Mouse (Mus musculus) adrenal gland, postnatal 36 days (tissue): Measurements from ENCODE around the gene Nog. TPM values are rescaled to one million over a fixed set of nuclear protein-coding genes. Genes with fewer than 3 reads are reported as not detected.

Experiments used
- DNase-seq, 2 experiments: peaks; one replicate each; pipeline ENCODE4 v3.0.0; 2021; ENCODE audit warnings: mixed read lengths in 1 of 2
- long read RNA-seq, 2 experiments: library from polyadenylated mRNA; stranded (forward); transcript quantifications; one replicate each; pipeline ENCODE4 v2.0.0; 2021; ENCODE audit warnings: borderline sequencing depth in 2 of 2
- total RNA-seq, 2 experiments: library from RNA; stranded (reverse); gene quantifications; 2 replicates each; pipeline ENCODE4 v1.2.3; 2021

Nog gene
- under 1 TPM; 0.16 to 0.60 TPM for total RNA-seq
- long read RNA-seq, experiment 1 = 0 reads
- long read RNA-seq, experiment 2 = 0 reads

GRCm38 (mm10) chr11:89302056-89302815 is at the start of gene Nog:
Nog (minus strand) TSS chr11:89302332.
- peak; percentile 62 to 67 for DNase-seq

GRCm38 (mm10) chr11:89340238-89340637 is 38.1 kb upstream of the Nog start:
- DNase-seq = no peak

GRCm38 (mm10) chr11:89339783-89340182 is 37.7 kb upstream of the Nog start:
- peak; percentile 3 to 38 for DNase-seq

- DNase-seq = peak; percentile 6 to 35
Measured at GRCm38 (mm10) chr11:89337910-89338309, 35.8 kb upstream of the Nog start.

DNA sequence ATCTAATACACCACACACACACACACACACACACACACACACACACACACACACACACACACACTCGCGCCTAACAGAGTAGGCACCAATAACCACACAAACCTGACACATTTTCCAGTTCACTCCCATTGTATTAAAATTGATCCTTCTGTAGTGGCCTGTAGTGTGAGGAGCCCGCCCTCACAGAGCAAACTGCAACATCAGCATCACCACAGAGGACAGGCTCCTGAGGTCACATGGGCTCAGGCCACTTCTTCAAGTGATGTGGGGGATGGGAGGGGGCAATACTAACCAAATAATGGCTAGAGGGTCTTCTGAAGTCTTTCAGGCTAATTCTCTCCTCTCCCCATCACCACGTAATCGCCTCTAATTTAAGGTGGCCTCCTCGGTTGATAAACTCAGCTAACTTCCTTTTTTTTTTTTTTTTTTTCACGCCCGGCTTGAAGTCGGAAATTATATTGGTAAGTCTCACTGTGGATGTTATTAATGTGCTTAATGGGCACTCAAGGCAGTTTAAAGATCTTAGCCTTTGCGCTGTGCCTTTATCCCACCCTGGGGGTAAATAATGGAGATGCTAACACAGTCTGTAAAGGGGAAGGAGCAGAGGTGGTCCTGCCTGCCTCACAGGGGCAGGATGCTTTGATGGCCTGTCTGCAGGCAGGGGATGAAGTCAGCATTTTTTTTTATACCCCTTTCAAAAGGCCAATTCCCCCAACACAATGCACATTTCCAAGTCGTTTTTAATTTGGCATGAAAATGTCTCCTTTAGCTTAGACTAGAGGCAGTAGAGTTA is 25.2 kb upstream of the Nog start:
- no peak for DNase-seq

- DNase-seq = no peak
Measured at GRCm38 (mm10) chr11:89321775-89322174, 19.6 kb upstream of the Nog start.

DNA sequence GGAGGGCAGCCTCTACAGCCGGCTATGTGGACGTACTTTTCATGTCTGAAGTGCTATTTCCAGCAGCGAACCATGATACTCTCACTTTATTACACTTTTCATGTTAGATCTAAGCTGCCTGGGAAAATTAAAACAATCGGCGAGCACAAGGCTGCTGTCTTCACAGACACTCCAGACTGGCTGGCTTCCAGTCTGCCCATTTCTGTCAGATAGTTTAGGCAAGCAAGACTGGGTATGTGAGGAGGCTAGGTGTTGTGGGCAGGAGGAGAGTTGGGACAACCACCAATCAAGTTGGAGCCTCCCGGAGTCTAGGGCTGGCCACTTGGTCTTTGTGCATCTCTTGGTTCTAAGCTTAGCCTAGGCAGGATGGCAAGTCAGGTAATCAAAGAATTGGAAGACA is 17.5 kb upstream of the Nog start:
- no peak for DNase-seq

DNA sequence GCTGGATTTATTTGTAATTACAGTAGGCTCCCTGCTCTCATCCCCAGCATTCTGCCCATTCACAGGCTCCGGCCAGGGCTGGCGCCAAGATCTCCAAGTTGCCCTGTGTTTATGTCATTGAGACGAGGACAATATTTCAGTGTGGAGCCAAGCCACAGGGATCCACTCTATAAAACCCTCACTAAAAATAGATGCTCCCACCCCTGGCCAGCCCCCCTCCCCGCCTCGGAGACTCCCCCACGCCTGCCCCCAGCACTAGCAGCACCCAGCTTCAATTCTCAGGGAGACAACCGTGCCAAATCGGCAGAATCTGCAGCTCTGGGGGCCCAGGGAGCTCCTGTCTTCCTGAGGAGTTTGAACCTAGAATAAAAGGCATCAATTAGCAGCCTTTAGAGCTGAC is 16.2 kb upstream of the Nog start:
- no peak for DNase-seq

- no peak for DNase-seq
Measured at GRCm38 (mm10) chr11:89317757-89318156, 15.6 kb upstream of the Nog start.

DNA sequence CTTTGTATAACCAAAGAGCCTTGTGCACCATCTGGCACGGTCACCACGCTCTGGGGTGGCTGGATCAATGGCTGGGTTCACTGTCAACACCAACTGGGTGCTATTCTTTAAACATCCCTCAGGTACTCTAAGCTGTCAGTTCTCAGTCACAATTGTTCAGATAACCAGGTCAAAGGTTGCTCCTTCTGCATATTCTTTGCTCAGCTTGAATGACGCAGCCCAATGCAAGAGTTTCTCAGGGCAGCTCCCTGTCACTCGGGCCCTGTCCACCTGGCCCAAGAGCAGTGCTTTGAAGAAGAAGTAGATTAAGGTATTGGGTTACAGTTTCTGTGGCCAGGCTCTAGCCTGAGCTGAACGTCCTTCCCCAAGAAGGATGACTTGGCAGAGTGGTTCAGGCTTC is 12.2 kb upstream of the Nog start:
- DNase-seq = no peak

GRCm38 (mm10) chr11:89312378-89312777 is 10.2 kb upstream of the Nog start:
- no peak for DNase-seq

DNA sequence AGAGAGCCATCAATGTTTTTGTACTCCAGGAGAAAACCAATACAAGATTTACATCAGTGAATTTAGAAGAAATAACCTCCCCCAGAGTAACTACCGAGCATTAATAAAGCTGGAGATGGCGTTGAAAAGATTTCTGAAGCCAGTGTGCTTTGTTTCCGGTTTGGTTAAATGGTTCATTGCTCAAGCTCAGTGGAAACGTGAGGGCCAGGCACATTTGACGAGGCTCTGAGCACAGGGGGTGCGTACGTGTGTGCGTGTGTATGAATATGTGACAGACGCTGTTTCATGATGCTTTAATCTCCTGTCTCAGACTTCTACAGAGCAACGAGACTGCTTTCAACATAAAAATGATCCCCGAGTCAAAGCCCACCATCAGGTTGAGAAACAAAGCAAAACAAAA is 8.1 kb upstream of the Nog start:
- DNase-seq = no peak

- DNase-seq = peak; percentile 88 to 89
Measured at GRCm38 (mm10) chr11:89303421-89303820, 1.3 kb upstream of the Nog start.

- peak; percentile 78 to 79 for DNase-seq
Measured at GRCm38 (mm10) chr11:89302816-89303180, 666 bp upstream of the Nog start.

DNA sequence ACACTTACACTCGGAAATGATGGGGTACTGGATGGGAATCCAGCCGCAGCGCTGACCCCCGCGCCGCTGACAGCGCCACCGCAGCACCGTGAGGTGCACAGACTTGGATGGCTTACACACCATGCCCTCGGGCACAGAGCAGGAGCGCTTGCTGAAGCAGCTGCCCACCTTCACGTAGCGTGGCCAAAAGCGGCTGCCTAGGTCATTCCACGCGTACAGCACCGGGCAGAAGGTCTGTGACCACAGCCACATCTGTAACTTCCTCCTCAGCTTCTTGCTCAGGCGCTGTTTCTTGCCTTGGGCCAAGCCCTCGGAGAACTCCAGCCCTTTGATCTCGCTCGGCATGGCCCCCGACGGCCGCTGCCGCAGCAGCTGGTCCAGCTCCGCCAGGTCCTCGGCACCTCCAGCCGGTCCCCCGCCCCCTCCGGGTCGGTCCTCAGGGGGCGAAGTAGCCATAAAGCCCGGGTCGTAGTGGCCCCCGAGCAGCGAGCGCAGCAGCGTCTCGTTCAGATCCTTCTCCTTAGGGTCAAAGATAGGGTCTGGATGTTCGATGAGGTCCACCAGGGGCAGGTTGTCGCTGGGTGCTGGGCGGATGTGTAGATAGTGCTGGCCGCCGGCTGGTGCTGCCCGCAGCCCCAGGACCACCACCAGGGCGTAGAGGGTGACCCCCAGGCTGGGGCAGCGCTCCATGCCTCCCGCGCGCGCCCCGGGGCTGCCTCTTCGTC is 639 bp downstream of the Nog start:
- DNase-seq = peak; percentile 8 to 12

DNA sequence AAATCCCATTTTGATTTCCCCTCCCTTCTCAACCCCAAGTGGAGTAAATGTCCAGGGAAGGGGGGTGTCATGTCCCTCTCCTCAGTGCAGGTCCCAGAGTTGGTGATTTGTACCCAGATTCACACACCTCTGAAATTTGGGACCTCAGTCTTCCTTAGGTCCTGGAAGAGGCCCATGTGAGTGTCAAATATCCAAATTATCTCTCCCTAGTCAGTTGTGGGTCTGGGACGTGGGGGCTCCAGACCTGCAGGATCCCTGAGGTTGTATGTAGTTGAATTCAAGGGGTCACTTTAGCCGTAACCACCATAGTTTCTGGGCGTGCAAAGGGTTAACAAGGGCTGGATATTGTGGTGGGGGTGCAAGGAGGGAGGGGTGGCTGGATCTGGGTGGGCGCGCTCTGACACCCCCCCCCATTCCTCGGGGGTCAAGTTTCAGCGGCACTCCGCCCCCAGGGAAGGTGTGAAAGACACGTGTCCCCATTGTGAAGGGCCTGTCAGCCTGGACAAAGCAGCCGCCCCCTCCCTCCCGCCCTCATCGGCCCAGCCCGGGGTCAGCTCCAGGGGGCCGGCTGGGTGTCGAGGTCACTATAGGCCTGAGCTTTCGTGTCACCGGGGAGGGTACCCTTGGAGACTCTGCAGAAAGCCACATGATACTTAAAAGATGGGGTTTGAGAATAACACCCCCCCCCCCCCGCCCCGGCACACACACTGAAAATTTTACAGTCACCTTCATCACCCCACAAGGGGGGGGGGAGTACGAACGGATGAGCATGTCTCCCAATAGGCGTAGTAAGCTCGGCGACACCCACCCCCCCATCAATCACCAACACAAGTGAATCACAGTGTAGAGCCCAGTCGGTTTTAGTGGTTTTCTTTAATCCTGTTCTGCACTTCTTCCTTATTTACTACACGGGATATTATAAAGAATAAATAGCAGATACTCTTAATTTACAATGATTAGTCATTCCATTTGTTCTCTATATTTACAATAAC is 2.1 kb downstream of the Nog start:
- DNase-seq = no peak

DNA sequence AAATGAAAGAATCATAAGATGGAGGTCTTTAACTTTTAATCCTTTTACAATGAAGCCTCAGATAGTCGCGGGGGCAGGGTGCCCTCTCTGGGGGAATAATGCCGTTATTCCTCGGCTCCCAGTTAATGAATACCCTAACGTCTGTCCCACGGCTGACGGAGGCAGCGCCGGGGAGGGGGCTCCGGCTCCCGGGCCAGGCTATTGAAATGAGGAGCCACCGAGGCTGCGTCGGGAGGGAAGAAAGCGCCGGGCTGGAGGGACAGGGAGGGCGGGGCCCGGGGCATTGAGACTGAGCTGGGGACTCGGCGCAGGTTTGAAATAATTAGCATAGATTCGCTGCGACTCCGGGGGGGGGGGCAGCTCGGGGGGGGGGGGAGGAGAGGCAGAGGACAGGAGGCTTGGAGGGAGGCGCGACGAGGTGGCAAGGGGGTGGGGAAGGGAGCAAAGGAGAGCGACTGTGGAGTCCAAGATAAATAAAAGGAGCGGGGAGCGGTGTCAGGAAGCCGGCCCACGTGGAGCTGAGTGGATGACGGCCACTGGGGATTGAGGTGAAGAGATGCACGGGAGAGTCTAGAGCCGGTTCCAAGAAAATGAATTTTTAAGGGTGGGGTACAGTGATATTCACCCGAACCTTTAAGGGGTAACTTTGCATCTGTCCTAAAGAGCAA is 2.9 kb downstream of the Nog start:
- DNase-seq = peak; percentile 10 to 19

GRCm38 (mm10) chr11:89298285-89299010 is 3.7 kb downstream of the Nog start:
- peak; percentile 33 to 41 for DNase-seq

GRCm38 (mm10) chr11:89297521-89297920 is 4.6 kb downstream of the Nog start:
- DNase-seq = no peak

DNA sequence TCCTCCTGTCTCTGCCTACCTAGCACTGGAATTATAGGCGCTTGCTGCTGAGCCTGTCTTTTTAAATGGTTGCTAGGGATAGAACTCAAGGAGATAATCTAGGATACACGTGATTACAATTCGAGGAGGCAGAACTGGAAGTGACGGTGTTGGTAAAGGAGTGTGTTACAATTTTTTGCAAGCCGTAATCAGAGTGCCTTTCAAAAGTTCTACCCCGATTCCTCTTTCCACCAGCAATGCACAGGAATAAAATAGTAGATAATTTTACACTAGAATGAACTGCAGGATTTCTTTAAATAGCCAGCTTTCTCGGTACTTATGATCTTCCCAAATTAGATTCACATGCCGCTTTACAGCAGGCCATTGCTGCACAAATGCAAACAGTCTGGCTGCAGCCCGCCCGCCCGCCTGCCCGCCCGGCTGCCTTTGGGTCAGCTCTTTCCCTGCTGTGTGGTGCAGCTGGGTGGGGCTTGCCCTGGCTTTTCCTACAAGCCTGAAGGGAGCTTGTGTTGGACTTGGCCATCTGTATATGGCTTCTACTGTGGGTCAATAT is 32.2 kb downstream of the Nog start:
- no peak for DNase-seq
